Comparison of ENCODE assay signal across 26 mouse cellular contexts in the genomic region with DNA sequence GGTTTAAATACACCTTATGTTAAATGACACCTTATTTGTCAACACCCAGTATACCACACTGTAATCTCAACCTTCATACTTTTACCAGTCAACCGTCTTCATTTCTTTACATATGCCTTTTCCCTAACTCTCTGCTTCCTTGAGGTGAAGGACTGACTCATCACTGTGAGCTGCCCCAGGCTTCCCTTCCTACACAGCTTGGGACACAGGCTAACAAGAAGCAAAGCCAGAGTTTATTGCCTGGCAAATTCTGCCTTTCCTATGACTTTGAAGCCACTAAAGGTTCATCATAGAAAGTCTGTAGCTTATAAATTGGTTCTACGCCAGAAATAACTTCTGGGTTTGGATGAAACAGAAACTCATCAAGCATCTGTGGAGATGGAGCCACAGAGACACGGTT. TPM values are rescaled to one million over a fixed set of nuclear protein-coding genes. Genes with fewer than 3 reads are reported as not detected.
DNase-seq lines count a peak whose midpoint lies in the region; ATAC-seq and TF ChIP-seq lines count a peak whose summit lies in the region.
"Had no signal": no experiment of that assay in that cellular context is flagged by ENCODE, and none has a peak within 500 bp of the region (broad histone marks: within the 10 kb centered on the region; RNA-seq: fewer than 3 reads in every experiment).

No protein-coding gene starts in this region.

- no peaks in the 10 kb centered on the region for H3K36me3 ChIP-seq in hindbrain, embryonic 12.5 days
- H3K36me3 ChIP-seq: G1E had no signal

- TF ChIP-seq POLR2A in embryonic fibroblast, embryonic 13.5 days (IDR thresholded peaks at IDR 0.05; ENCODE audit: low read depth, low read length) = no peak

- no peak overlapping the region for H3K4me3 ChIP-seq in embryonic fibroblast, embryonic 13.5 days (ENCODE audit: insufficient read depth, low read length)
- H3K4me3 ChIP-seq in hindbrain, embryonic 12.5 days = no peak overlapping the region

- CTCF ChIA-PET in Patski (lab: Charles Lee) = interaction anchor here (1.1 to 1.3 kb wide), 2 partner anchors 10 to 31 kb away, joined by 3 read pairs; no protein-coding TSS in a partner anchor

- H3K9me3 ChIP-seq in hindbrain, embryonic 12.5 days (replicated peaks) = no peaks in the 10 kb centered on the region

- H3K9ac ChIP-seq in hindbrain, embryonic 12.5 days = no peak overlapping the region

- peak; percentile 66 for ATAC-seq in Patski
- no peak for ATAC-seq in hindbrain, embryonic 12.5 days (ENCODE audit: low FRiP score)
- ATAC-seq: activated CD4-positive, CD25-positive, alpha-beta regulatory T cell, adult 4 months; CD4-positive, CD25-positive, alpha-beta regulatory T cell, adult 4 months had no signal

- TF ChIP-seq CTCF in Patski (IDR thresholded peaks at IDR 0.05) = no peak
- TF ChIP-seq CTCF in embryonic fibroblast, embryonic 13.5 days (IDR thresholded peaks at IDR 0.05; ENCODE audit: borderline replicate concordance, insufficient read depth, low read length) = no peak

- no peak overlapping the region for H3K4me2 ChIP-seq in hindbrain, embryonic 12.5 days (replicated peaks)

- H3K27me3 ChIP-seq in Patski = no peaks in the 10 kb centered on the region
- H3K27me3 ChIP-seq in hindbrain, embryonic 12.5 days = no peaks in the 10 kb centered on the region
- H3K27me3 ChIP-seq: CH12.LX had no signal

- H3K27ac ChIP-seq in embryonic fibroblast, embryonic 13.5 days (ENCODE audit: insufficient read depth, low read length) = peak overlapping the region; percentile 71
- no peak overlapping the region for H3K27ac ChIP-seq in hindbrain, embryonic 12.5 days

- in situ Hi-C loops in Patski (cut with MboI; ENCODE audit: low pct_unique_long_range_greater_than_20kb) = no loop called here

- DNase-seq in 3T3-L1 (ENCODE audit: low read depth, low spot score) (peak; percentile 65), Patski (ENCODE audit: low read depth, low spot score) (peak; percentile 51)
- DNase-seq in brain, adult 2 months (ENCODE audit: low read depth, low spot score) = peak; percentile 14
- no peak for DNase-seq in yolk sac, embryonic 10.5 days (ENCODE audit: low spot score)
- no peak for DNase-seq in layer of hippocampus, adult 18-20 months (ENCODE audit: low spot score in 2 of 2)
- no peak for DNase-seq in adrenal gland, postnatal 4 days (ENCODE audit: low spot score in 2 of 2)
- DNase-seq: adrenal gland, adult 2 months; adrenal gland, adult 8-10 months; adrenal gland, postnatal 10 days; adrenal gland, postnatal 14 days; adrenal gland, postnatal 25 days; adrenal gland, postnatal 36 days; B cell, adult 2 months; cerebellum, adult 11 months; cerebellum, adult 11-12 months; cerebellum, adult 18-20 months; cerebellum, adult 2 months; cerebellum, adult 8-10 months; cerebellum, adult 9-10 months had no signal

- H3K4me1 ChIP-seq in embryonic fibroblast, embryonic 13.5 days (ENCODE audit: control insufficient read depth, insufficient read depth, low read length) = peaks cover 11% of the 10 kb centered on the region
- H3K4me1 ChIP-seq in hindbrain, embryonic 12.5 days = no peaks in the 10 kb centered on the region

- WGBS in hindbrain, embryonic 12.5 days = 79% methylated on average over 3 of the region's 3 CpGs

- POLR2A ChIA-PET in Patski (lab: Charles Lee) = no interaction called here

RNA-seq across cellular contexts. Expression of a gene that starts 30.2 kb away (rescaled TPM):
- polyA plus RNA-seq in Patski (2021) = 41.4 TPM
- polyA plus RNA-seq in embryonic fibroblast, embryonic 13.5 days (2011; ENCODE audit: insufficient read length, low read depth, missing spikeins) = 233 and 320 TPM in 2 replicates
- 321 and 363 TPM in 2 replicates for polyA plus RNA-seq in hindbrain, embryonic 12.5 days (2016; fragmentation: Nextera tagmentation; extraction: Ambion mirVana)
- total RNA-seq in layer of hippocampus, adult 18-20 months (2021) = 10 to 100 TPM; 11.7 to 12.0 TPM
- total RNA-seq in adrenal gland, postnatal 4 days (2021) = 10 to 100 TPM; 49.6 to 53.4 TPM
- total RNA-seq: MEL had no signal
- polyA plus RNA-seq: G1E had no signal

Comparison
In these comparisons a context has a peak if more than half of its experiments do, and no peak if none do; other contexts are left out.
1. DNase-seq: peak in 3T3-L1 (single experiment), Patski (single experiment) and brain, adult 2 months (single experiment); none in yolk sac, embryonic 10.5 days (single experiment), layer of hippocampus, adult 18-20 months (0 of 2) and adrenal gland, postnatal 4 days (0 of 2).